Mouse (Mus musculus) small intestine, adult 2 months (tissue): ENCODE results near the gene Rai1.

Experiments
- CTCF ChIP-seq: fragments of 200-500 bp; IDR thresholded peaks from 2 replicates; pipeline ENCODE4 v1.5.1; 2012; ENCODE audit warnings: low read depth, mild to moderate bottlenecking, control low read depth, inconsistent platforms, low read length, moderate library complexity, mixed read lengths; ENCODE audit not compliant: insufficient replicate concordance, insufficient read length; ENCODE audit errors: extremely low read depth
- POLR2A ChIP-seq: fragments of 200-500 bp; IDR thresholded peaks from 2 replicates; pipeline ENCODE4 v1.6.1; 2012; ENCODE audit warnings: low read depth, mild to moderate bottlenecking, control low read depth, inconsistent platforms, low read length, moderate library complexity

DNA sequence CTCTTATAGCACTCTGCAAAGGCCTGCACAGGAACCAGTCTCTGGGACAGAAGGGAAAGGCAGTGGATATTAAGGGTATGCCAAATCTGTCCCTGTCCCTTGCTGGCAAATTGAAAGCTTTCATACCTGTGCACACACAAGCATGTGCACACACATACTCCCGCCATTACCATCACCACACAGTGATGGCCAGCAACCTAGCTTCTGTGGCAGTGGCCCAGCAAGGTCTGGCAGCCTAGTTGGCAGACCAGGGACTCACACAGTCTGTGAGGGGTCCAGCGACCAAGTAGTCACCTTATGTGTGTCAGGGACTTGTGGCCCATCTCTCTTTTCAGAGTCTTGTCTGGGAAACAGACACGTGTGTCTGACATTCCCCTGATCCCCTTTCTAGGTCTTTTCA is 106.3 kb downstream of the Rai1 start:
- TF ChIP-seq CTCF (no peak), POLR2A (no peak)
